Mouse (Mus musculus) limb, embryonic 13.5 days (tissue): ENCODE measurements at regions not wholly inside any gene's neighbourhood (a gene's known extent, or its start where the extent isn't known, plus 50 kb on each side); places are given as distances from the start of the nearest gene placed in this dataset.

Experiments used
- ATAC-seq: fragments of 200-750 bp; cut with Nextera tagmentation; 2 replicates; pipeline ENCODE4 v1.8.0; 2017; ENCODE audit warnings: low read depth, moderate number of reproducible peaks, moderate TSS enrichment; ENCODE audit not compliant: low FRiP score
- H3K27ac ChIP-seq: fragments of 300-500 bp; sonication (generic); 2 replicates; pipeline ENCODE4 v1.5.1; 2015; ENCODE audit warnings: inconsistent platforms, mild to moderate bottlenecking, moderate library complexity
- H3K27me3 ChIP-seq: fragments of 300-500 bp; sonication (generic); 2 replicates; pipeline ENCODE4 v1.6.1; 2015; ENCODE audit warnings: mild to moderate bottlenecking, inconsistent platforms
- H3K36me3 ChIP-seq: fragments of 300-500 bp; sonication (generic); 2 replicates; pipeline ENCODE4 v1.6.1; 2015; ENCODE audit warnings: inconsistent platforms, mild to moderate bottlenecking, moderate library complexity
- H3K4me1 ChIP-seq: fragments of 300-500 bp; sonication (generic); 2 replicates; pipeline ENCODE4 v1.6.1; 2015; ENCODE audit warnings: inconsistent platforms
- H3K4me2 ChIP-seq: fragments of 300-500 bp; sonication (generic); replicated peaks from 2 replicates; pipeline ENCODE4 v1.6.1; 2015; ENCODE audit warnings: inconsistent platforms, mild to moderate bottlenecking, moderate library complexity
- H3K4me3 ChIP-seq: fragments of 300-500 bp; sonication (generic); 2 replicates; pipeline ENCODE4 v1.5.1; 2015; ENCODE audit warnings: moderate library complexity, mild to moderate bottlenecking, inconsistent platforms
- H3K9ac ChIP-seq: fragments of 300-500 bp; sonication (generic); 2 replicates; pipeline ENCODE4 v1.6.1; 2015; ENCODE audit warnings: mild to moderate bottlenecking, inconsistent platforms
- H3K9me3 ChIP-seq: fragments of 300-500 bp; sonication (generic); 2 replicates; pipeline ENCODE4 v1.6.1; 2016; ENCODE audit warnings: inconsistent platforms
- WGBS: fragments of 180-500 bp; shearing (Covaris S2); methylation state at CpG from one replicate; pipeline ENCODE4 v1.1.7; 2015; 5-methylcytosine and 5-hydroxymethylcytosine counted together

- no peak overlapping the region for H3K4me3 ChIP-seq
- H3K36me3 ChIP-seq = no peaks in the 10 kb centered on the region
- no peak overlapping the region for H3K27ac ChIP-seq
- no peak overlapping the region for H3K4me2 ChIP-seq
- no peaks in the 10 kb centered on the region for H3K4me1 ChIP-seq
- 85% methylated on average over 4 of the region's 4 CpGs for WGBS
- H3K9ac ChIP-seq = no peak overlapping the region
- no peaks in the 10 kb centered on the region for H3K9me3 ChIP-seq
- no peaks in the 10 kb centered on the region for H3K27me3 ChIP-seq
- no peak for ATAC-seq
Observed at GRCm38 (mm10) chr16:46566020-46566581, 67.8 kb upstream of the Nectin3 start.

GRCm38 (mm10) chr16:46557281-46557680, 59.0 kb upstream of the Nectin3 start:
- Histone ChIP-seq H3K4me3 (no peak overlapping the region), H3K36me3 (no peaks in the 10 kb centered on the region), H3K4me2 (no peak overlapping the region), H3K4me1 (no peaks in the 10 kb centered on the region), H3K27ac (no peak overlapping the region), H3K9me3 (no peaks in the 10 kb centered on the region), H3K9ac (no peak overlapping the region), H3K27me3 (no peaks in the 10 kb centered on the region)
- 84% methylated on average over 3 of the region's 3 CpGs for WGBS
- no peak for ATAC-seq

- no peak overlapping the region for H3K4me2 ChIP-seq
- no peaks in the 10 kb centered on the region for H3K27me3 ChIP-seq
- H3K36me3 ChIP-seq = no peaks in the 10 kb centered on the region
- H3K9ac ChIP-seq = no peak overlapping the region
- no peak overlapping the region for H3K27ac ChIP-seq
- no peaks in the 10 kb centered on the region for H3K4me1 ChIP-seq
- no peak overlapping the region for H3K4me3 ChIP-seq
- no peaks in the 10 kb centered on the region for H3K9me3 ChIP-seq
- ATAC-seq = no peak
- WGBS = 84% methylated on average over 1 of the region's 1 CpGs
Observed at GRCm38 (mm10) chr16:46548207-46548606, 49.9 kb upstream of the Nectin3 start.
